Mouse (Mus musculus): ENCODE data around the gene Nus1.

Nus1 gene

GRCm38 (mm10) chr10:52417998-52418860, 882 bp downstream of the Nus1 start:
- 2% methylated on average over 39 of the region's 39 CpGs for WGBS

DNA sequence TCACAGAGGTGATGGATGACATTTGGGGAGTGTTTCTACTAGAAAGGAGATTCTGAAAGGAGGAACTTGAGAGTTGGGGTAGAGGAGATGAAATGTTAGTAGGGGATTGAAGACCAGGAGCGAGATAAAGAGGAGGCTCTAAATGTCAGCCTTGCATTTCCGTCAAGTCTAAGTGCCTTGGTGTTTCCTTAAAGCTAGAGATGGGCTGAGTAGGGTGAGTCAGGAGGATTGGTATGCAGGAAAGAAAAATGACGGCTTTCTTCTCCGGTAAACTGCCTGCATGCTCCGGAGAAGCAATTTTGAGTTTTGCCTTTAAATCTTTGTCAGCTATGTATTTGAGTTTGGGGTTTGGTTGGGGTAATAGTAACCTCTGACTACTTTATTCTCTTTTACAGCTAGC, 1.6 kb downstream of the Nus1 start:
- 27% methylated on average over 5 of the region's 5 CpGs for WGBS

DNA sequence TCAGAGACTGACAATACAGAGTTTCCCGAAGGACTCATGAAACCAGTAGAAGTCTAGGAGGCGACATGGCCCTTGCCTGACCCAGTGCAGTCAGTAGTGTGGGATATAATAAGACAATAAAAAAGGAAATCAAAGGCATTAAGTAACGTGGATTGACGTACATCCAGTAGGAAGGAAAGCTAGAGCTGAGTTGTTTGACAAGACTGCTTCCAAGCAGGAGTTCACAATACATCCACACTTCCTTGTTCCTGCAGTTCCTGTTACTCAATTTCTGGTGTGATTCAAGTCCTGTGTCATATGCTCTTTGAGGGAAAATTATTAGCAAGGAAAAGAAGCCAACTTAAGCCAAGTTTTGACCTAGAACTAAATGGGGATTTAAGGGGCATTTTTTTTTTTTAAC, 2.1 kb downstream of the Nus1 start:
- WGBS = 54% methylated on average over 4 of the region's 4 CpGs

GRCm38 (mm10) chr10:52420526-52420925, 3.2 kb downstream of the Nus1 start:
- WGBS = 75% methylated on average over 1 of the region's 1 CpGs

DNA sequence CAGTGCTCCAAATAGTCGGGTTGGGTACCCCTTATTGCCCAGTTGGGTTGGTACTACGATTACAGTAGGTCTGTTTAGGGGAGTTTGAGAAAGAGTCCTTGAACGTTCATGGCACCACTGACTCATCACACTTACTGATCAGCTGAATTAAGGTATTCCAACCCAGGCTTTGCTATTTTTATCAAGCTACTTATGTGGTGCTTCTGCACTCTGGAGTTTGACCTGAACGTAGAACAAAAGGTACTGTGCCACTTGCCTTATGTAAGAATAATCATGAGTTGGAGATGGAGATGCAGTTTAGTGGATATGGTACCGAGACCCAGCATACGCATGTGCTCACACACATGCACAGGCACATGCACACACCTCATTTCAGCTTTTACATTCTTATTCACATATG, 4.4 kb downstream of the Nus1 start:
- WGBS = 66% methylated on average over 6 of the region's 6 CpGs

DNA sequence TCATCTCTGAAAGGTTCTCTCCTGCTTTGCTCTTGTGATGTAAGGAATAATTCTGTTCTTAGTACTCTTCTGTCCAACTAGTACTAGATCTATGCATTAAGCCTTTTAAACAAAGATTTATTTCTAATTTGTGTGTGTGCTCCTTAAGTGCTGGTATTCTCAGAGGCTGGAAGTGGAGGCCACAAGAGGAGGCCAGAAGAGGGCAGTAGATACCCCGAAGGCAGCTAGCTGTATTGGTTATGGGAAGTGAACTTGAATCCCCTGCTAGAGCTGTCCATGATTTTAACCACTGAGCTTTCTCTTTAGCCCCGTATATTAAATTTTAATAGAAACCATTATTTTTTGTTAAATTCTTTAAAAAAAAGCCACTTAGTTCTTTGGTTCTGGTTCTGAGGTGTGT, 5.8 kb downstream of the Nus1 start:
- 72% methylated on average over 2 of the region's 2 CpGs for whole genome bisulfite sequencing

DNA sequence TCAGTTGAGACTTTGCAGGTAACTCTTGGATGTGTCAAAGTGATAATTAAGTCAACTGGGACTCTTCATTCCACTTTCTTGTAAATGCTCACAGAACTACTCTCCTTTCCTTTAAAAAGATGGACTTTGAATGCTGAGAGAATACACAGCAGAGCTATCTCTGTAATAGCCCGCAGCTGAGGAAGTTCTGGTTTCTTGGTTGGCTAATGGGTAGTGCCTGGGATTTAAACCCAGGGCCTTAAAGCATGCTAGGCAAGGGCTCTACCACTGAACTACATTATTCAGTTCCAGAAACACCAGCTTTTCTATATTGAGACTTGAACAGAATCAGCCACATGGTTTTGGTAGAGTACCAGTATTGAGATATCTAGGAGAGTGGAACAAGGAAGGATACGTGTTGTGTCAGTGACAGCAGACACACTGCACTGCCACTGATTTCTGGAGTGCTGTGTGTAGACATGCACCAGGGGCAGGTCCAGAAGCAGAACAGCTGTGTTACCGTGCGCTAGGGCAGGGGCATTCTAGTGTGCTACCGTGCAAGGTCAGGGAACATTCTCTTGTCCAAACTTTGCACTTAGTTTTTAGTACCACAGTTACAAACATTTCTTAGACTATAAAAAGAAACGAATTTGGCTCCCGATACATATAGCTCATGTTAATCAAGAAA, 9.1 kb downstream of the Nus1 start:
- WGBS = 70% methylated on average over 7 of the region's 7 CpGs

GRCm38 (mm10) chr10:52427634-52428415, 10.5 kb downstream of the Nus1 start:
- 59% methylated on average over 2 of the region's 2 CpGs for WGBS

DNA sequence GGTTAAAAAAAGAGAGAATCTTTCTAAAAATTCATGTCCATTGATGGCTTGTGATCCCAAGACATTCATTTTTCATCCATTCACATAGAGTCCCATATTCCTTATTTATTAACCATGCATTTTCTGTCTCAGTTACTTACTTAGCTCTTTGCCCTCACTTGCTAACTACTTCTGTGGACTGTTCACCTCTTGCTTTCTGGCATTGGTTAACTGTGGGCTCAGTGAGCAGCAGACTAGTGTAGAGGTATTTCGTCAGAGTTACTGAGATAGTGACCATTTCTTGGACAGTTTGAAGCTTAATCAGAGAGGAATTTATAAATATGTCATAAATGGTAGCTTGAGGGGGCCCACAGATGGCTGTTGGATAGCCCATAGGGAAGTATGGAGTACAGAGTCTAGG, 13.6 kb downstream of the Nus1 start:
- WGBS = 96% methylated on average over 1 of the region's 1 CpGs

DNA sequence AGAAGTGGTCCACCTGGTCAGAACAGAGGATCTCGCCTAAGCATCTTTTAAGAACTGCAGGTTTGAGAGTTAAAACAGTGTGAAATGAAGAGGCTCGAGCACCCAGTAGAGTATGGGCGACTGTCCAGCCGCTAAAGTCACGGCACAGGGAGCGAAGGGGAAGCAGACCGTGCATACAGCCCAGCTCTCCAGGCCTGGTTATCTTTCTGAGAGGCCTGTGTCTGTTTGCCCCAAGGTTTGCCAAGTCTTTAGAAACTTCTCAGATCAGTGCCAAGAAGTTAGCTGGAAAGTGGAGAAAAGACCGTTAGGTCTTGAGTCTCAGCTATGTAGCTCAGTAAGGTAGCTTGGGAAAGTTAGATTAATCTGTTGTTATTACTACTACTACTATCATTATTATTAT, 17.5 kb downstream of the Nus1 start:
- WGBS = 82% methylated on average over 8 of the region's 8 CpGs

DNA sequence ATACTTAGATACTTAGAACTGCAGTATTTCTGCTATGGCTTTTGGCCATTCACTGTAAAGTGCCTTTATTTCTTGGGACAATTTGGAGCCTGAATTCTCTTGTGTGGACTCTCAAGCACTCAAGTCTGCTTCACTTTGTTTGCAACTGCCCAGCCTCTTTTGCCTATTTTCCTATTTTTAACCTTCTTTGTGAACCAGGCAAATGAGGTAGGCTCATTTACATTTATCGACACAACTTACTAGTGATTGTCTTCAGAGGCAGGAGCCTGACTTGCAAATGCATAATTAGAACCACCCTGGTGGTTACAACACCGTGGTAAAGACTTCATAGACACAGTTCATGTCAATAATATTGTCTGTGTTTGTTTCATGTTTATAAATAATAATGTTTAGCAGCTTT, 43.3 kb downstream of the Nus1 start:
- WGBS = 56% methylated on average over 2 of the region's 2 CpGs

GRCm38 (mm10) chr10:52463941-52464739, 46.8 kb downstream of the Nus1 start:
- WGBS = 54% methylated on average over 7 of the region's 7 CpGs

- 77% methylated on average over 4 of the region's 4 CpGs for WGBS
These were observed 54.2 kb downstream of the Nus1 start for GRCm38 (mm10) chr10:52471520-52471919.

Data from cerebral cortex, adult 2 months (tissue).